Mouse (Mus musculus) C3H10T1/2 (cell line): ENCODE data around the gene Gabra1. TPM values are rescaled to one million over a fixed set of nuclear protein-coding genes. Genes with fewer than 3 reads are reported as not detected.

ENCODE experiments used
- polyA plus RNA-seq, 2 experiments: library from polyadenylated mRNA; unstranded; fragments of >200 nt; fragmentation: generic; extraction: Trizol; gene quantifications; one replicate each; pipeline ENCODE4 v1.2.1; 2012; ENCODE audit warnings: missing spikeins in 2 of 2

The Gabra1 gene
- polyA plus RNA-seq: not detected

GRCm38 (mm10) chr11:42182825-42183152 is at the start of gene Gabra1:
Gene Gabra1 (minus strand): TSS chr11:42182930.

Other genes with a start within 250 kb of the Gabra1 start
- not detected for gene Gabrg2, start 182.1 kb downstream of the Gabra1 start, polyA plus RNA-seq
- not detected for gene Gabra6, start 138.1 kb upstream of the Gabra1 start, polyA plus RNA-seq
- not detected for gene Gabrb2, start 236.8 kb upstream of the Gabra1 start, polyA plus RNA-seq